Mouse (Mus musculus): Measurements from ENCODE around the gene Cd2.

Cd2 gene

DNA sequence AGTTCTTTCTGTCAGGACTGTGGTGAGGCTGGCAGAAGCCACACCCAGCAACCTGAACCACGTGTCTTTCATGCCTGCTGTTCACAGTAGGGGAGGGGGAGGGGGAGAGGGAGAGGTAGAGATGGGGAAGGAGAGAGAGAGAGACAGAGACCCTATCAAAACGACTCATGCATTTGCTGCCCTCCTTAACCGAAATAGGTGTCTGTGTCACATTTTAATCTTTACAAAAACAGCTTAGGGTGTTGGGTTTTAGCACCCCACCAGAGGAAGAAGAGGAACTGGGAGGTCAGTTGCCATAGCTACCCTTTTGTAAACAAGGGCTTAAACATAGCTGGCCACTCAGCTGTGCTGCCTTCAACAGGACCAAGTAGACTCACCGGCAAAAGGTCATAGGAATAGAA is at the start of gene Cd2:
Gene Cd2, minus strand, starts transcription at position 29 of the 401 bp plus-strand sequence.
- DNase-seq (ENCODE audit: low read depth, low spot score) = peak; percentile 93
- Histone ChIP-seq H3K36me3 (ENCODE audit: control insufficient read depth, insufficient read depth, low read length, poor library complexity, severe bottlenecking) (peaks cover 6% of the 10 kb centered on the region), H3K27me3 (ENCODE audit: control insufficient read depth, insufficient read depth, low read length, poor library complexity, severe bottlenecking) (no peaks in the 10 kb centered on the region)

GRCm38 (mm10) chr3:101328617-101329016 is 40.9 kb upstream of the Cd2 start:
- DNase-seq (ENCODE audit: low read depth, low spot score) = no peak
- Histone ChIP-seq H3K36me3 (ENCODE audit: control insufficient read depth, insufficient read depth, low read length, poor library complexity, severe bottlenecking) (no peaks in the 10 kb centered on the region), H3K27me3 (ENCODE audit: control insufficient read depth, insufficient read depth, low read length, poor library complexity, severe bottlenecking) (no peaks in the 10 kb centered on the region)

GRCm38 (mm10) chr3:101327248-101327647 is 39.5 kb upstream of the Cd2 start:
- Histone ChIP-seq H3K27me3 (ENCODE audit: control insufficient read depth, insufficient read depth, low read length, poor library complexity, severe bottlenecking) (no peaks in the 10 kb centered on the region), H3K36me3 (ENCODE audit: control insufficient read depth, insufficient read depth, low read length, poor library complexity, severe bottlenecking) (no peaks in the 10 kb centered on the region)
- DNase-seq (ENCODE audit: low read depth, low spot score) = no peak

DNA sequence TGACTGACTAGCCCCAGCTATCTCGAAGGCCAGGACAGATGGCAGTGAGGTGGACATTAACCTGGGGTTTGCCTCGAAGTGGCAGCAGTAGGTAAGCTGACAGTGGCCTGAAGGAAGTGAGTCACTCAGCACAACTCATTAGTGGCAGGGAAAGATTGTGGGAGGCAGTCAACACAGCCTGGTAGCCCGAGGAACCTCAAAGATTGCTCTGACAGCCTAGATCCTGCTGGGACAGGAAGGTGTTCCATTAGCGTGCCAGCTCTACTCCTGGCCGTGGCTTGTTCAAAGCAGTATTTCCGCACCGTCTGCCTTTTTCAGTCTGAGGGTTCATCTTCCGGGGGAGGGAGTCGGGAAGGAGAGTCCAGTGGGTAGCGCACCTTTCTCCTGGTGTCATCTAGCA is 34.7 kb upstream of the Cd2 start:
- no peak for DNase-seq (ENCODE audit: low read depth, low spot score)
- H3K27me3 ChIP-seq (ENCODE audit: control insufficient read depth, insufficient read depth, low read length, poor library complexity, severe bottlenecking) = no peaks in the 10 kb centered on the region
- H3K36me3 ChIP-seq (ENCODE audit: control insufficient read depth, insufficient read depth, low read length, poor library complexity, severe bottlenecking) = no peaks in the 10 kb centered on the region

GRCm38 (mm10) chr3:101320874-101321273 is 33.1 kb upstream of the Cd2 start:
- Histone ChIP-seq H3K27me3 (ENCODE audit: control insufficient read depth, insufficient read depth, low read length, poor library complexity, severe bottlenecking) (no peaks in the 10 kb centered on the region), H3K36me3 (ENCODE audit: control insufficient read depth, insufficient read depth, low read length, poor library complexity, severe bottlenecking) (no peaks in the 10 kb centered on the region)
- no peak for DNase-seq (ENCODE audit: low read depth, low spot score)

DNA sequence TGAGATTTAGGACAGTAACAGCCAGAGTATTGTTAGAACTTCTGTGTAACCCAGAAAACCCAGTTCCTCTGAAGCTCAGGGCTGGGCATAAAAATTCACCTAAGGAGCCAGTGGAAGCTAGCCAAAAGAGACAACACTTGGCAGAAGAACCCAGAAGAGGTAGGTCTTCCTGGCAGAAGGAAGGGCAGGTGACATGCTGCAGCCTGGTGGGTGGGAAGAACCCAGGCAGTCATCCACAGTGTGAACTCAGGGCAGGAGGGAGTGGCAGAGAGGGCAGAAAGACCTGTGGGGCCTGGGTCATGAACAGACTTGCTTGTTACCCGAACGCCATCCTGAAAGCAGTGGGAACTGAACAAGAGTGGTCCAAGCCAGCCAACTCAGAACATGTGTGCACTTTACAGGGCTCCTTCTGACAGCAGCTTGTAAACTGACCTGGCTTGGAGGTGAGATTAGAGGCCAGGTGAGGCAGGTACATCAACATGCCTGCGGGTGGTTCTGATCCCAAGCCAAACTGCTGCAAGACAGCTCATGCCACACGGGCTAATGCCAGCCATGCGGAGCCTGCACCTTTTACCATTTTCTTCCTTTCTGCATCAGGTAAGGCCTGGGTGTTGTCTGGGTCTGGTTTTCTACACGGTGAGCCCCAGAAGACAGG is 30.9 kb upstream of the Cd2 start:
- Histone ChIP-seq H3K27me3 (ENCODE audit: control insufficient read depth, insufficient read depth, low read length, poor library complexity, severe bottlenecking) (no peaks in the 10 kb centered on the region), H3K36me3 (ENCODE audit: control insufficient read depth, insufficient read depth, low read length, poor library complexity, severe bottlenecking) (no peaks in the 10 kb centered on the region)
- DNase-seq (ENCODE audit: low read depth, low spot score) = no peak

DNA sequence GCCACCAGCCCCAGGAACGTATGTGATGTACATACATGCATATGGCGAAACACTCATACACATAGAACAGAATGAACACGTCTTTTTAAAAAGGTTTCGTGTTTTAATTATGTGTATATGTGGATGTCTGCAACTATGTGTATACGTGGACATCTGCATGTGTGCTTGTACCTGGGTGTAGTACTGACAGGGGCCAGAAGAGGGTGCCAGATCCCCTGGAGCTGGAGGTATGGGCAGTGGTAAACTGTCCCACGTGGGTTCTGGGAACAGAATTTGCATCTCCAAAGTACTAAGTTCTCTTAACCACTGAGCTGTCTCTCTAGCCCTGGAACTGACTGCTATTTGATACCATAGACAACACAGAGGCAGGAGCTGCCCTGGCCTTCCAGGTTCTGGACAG is 30.4 kb upstream of the Cd2 start:
- Histone ChIP-seq H3K36me3 (ENCODE audit: control insufficient read depth, insufficient read depth, low read length, poor library complexity, severe bottlenecking) (no peaks in the 10 kb centered on the region), H3K27me3 (ENCODE audit: control insufficient read depth, insufficient read depth, low read length, poor library complexity, severe bottlenecking) (no peaks in the 10 kb centered on the region)
- DNase-seq (ENCODE audit: low read depth, low spot score) = peak; percentile 34

- no peak for DNase-seq (ENCODE audit: low read depth, low spot score)
- Histone ChIP-seq H3K27me3 (ENCODE audit: control insufficient read depth, insufficient read depth, low read length, poor library complexity, severe bottlenecking) (no peaks in the 10 kb centered on the region), H3K36me3 (ENCODE audit: control insufficient read depth, insufficient read depth, low read length, poor library complexity, severe bottlenecking) (no peaks in the 10 kb centered on the region)
Measured at GRCm38 (mm10) chr3:101314954-101315353, 27.2 kb upstream of the Cd2 start.

DNA sequence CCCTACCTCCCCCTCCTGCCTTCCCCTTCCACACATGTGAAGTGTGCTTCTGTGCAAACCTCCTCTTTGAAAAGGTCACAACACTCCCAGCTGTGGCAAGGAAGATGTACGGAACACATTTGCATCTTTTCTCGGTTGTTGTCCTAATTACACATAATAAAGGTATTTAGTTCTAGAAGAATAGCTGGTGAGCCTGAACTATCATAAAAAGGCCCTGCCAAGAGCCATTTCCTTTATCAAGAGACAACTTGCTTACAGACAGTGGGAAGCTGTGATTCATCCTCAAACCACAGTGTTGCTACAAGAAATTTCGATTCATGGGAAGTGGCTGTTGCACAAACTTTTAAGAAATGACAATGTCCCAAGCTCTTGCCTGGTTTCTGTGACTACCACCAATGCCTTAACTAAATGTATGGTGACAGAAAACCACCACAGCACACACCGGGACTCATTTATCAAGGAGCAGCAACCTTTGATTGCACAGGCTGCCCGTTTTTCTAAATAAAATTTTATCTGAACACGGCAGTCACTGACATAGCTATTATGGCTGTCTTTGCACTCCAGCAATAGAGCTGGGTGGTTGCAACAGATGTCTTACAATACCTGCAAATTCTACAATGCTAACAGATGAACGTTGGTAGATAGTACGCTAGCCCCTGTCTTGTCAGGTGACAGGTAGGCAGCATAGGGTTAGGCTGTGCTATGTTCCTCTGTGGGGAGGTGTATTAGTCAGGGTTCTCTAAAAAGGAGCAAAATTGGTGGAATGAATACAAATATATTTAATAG is 25.7 kb upstream of the Cd2 start:
- H3K27me3 ChIP-seq (ENCODE audit: control insufficient read depth, insufficient read depth, low read length, poor library complexity, severe bottlenecking) = no peaks in the 10 kb centered on the region
- no peaks in the 10 kb centered on the region for H3K36me3 ChIP-seq (ENCODE audit: control insufficient read depth, insufficient read depth, low read length, poor library complexity, severe bottlenecking)
- DNase-seq (ENCODE audit: low read depth, low spot score) = no peak

GRCm38 (mm10) chr3:101310977-101311376 is 23.2 kb upstream of the Cd2 start:
- peak; percentile 27 for DNase-seq (ENCODE audit: low read depth, low spot score)
- H3K27me3 ChIP-seq (ENCODE audit: control insufficient read depth, insufficient read depth, low read length, poor library complexity, severe bottlenecking) = no peaks in the 10 kb centered on the region
- no peaks in the 10 kb centered on the region for H3K36me3 ChIP-seq (ENCODE audit: control insufficient read depth, insufficient read depth, low read length, poor library complexity, severe bottlenecking)

GRCm38 (mm10) chr3:101309626-101310025 is 21.9 kb upstream of the Cd2 start:
- no peaks in the 10 kb centered on the region for H3K27me3 ChIP-seq (ENCODE audit: control insufficient read depth, insufficient read depth, low read length, poor library complexity, severe bottlenecking)
- no peak for DNase-seq (ENCODE audit: low read depth, low spot score)
- H3K36me3 ChIP-seq (ENCODE audit: control insufficient read depth, insufficient read depth, low read length, poor library complexity, severe bottlenecking) = no peaks in the 10 kb centered on the region

- no peaks in the 10 kb centered on the region for H3K27me3 ChIP-seq (ENCODE audit: control insufficient read depth, insufficient read depth, low read length, poor library complexity, severe bottlenecking)
- DNase-seq (ENCODE audit: low read depth, low spot score) = no peak
- H3K36me3 ChIP-seq (ENCODE audit: control insufficient read depth, insufficient read depth, low read length, poor library complexity, severe bottlenecking) = no peaks in the 10 kb centered on the region
Measured at GRCm38 (mm10) chr3:101306090-101306489, 18.4 kb upstream of the Cd2 start.

- no peak for DNase-seq (ENCODE audit: low read depth, low spot score)
- Histone ChIP-seq H3K36me3 (ENCODE audit: control insufficient read depth, insufficient read depth, low read length, poor library complexity, severe bottlenecking) (no peaks in the 10 kb centered on the region), H3K27me3 (ENCODE audit: control insufficient read depth, insufficient read depth, low read length, poor library complexity, severe bottlenecking) (no peaks in the 10 kb centered on the region; the same call in 1 of the 2 replicates)
Measured at GRCm38 (mm10) chr3:101305046-101305445, 17.3 kb upstream of the Cd2 start.

DNA sequence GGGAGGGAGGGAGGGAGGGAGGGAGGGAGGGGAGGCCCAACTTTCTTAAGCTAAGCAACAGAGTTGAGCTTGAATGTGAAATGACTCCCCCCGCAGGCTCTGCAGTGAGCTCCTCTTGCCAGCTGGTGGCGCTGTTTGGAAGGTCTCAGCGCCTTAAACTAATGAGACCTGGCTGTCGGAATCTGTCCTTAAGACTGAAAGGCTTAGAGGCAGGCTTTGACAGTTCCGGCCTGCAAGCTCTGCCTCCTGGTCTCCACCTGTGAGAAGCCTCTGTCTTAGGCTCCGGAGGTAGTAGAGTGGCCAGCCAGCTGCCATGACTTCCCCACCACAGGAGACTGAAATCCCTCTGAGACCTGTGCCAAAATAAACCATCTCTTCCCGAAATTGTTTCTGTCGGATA is 16.4 kb upstream of the Cd2 start:
- no peaks in the 10 kb centered on the region for H3K36me3 ChIP-seq (ENCODE audit: control insufficient read depth, insufficient read depth, low read length, poor library complexity, severe bottlenecking)
- no peaks in the 10 kb centered on the region; the same call in 1 of the 2 replicates for H3K27me3 ChIP-seq (ENCODE audit: control insufficient read depth, insufficient read depth, low read length, poor library complexity, severe bottlenecking)
- DNase-seq (ENCODE audit: low read depth, low spot score) = peak; percentile 50

DNA sequence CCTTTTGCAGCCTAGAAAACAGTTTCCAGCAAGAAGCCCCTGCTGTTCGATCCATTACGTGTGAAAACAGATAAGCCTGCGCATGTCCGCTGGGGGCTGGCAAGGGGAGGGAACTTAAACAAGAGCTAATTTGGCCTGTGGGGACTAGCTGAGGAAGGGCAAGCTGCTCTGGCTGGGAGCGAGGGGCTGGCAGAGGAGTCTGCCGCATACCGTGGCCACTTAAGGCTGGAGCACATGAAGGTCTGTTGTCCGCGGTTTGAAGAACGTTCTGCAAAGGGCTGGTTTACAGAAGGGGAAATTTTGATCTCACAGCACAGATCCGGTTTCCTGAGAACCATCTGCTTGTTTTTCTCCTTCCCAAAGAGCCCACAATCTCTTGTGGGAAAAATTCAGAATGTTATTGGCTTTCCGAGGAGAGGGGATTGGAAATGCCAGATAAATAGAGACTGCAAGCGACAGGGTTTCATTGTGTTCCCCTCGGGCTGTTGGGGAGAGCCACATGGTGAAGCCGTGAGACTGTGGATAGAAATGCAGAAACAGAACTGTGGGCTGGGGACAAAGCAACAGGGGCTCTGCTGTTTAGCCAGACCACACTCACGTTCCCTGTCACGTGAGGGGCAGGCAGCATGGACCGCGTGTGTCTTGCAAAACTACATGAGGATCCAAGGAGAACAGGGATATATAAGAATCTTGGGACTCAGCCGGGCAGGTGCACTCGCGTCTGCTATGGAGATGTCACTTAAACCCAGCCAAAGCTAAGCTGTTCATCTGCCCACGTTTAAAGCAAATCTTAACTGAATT is 12.7 kb upstream of the Cd2 start:
- no peak for DNase-seq (ENCODE audit: low read depth, low spot score)
- Histone ChIP-seq H3K27me3 (ENCODE audit: control insufficient read depth, insufficient read depth, low read length, poor library complexity, severe bottlenecking) (no peaks in the 10 kb centered on the region; the same call in 1 of the 2 replicates), H3K36me3 (ENCODE audit: control insufficient read depth, insufficient read depth, low read length, poor library complexity, severe bottlenecking) (no peaks in the 10 kb centered on the region)

Measured in splenic B cell, adult 2 months (primary cell).